Mouse (Mus musculus): ENCODE results near the gene Epm2a. TPM values are rescaled to one million over a fixed set of nuclear protein-coding genes. Genes with fewer than 3 reads are reported as not detected.
A peak's percentile ranks its signal among the peaks of the same experiment; 100 is the strongest.
"Not testable (repeated sequence)": the region's sequence is repeated elsewhere in the genome, so short reads cannot be mapped to it uniquely, and the experiment has no call there.

Gene Epm2a
- 0.75 and 1.4 TPM in 2 replicates for polyA plus RNA-seq (2016; fragmentation: Nextera tagmentation; extraction: Ambion mirVana)

DNA sequence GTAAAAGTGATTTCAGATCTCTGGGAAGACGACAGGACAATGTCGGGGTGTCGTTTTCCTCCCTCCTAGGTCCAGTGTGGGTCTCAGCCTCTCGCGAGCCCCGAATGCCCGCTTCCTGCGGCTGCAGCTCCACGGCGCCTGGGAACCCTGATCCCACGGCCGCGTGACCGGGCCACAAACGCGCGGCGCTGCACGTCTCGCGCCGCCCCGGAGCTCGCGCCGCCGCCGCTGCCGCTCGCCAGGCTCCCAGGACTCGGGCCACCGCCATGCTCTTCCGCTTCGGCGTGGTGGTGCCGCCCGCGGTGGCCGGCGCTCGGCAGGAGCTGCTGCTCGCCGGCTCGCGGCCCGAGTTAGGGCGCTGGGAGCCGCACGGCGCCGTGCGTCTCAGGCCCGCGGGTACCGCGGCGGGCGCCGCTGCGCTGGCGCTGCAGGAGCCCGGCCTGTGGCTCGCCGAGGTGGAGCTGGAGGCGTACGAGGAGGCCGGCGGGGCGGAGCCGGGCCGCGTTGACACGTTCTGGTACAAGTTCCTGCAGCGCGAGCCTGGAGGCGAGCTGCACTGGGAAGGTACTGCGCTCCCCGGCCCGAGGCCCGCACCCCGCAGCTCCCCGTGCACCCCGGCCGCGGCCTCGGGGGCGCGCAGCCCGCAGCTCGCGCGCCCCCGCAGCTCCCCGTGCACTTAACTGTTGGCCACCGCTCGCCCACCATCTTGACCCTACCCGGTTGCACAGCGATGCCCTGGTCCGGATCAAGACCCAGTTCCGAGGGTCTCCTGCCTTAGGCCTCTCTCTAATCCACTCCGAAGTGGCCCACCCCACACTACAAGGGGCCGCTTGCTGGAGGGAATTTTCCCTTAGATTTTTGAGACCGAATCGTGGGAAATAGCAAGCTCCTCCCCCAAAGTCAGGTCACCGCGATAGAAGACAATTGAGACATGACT, at the start of gene Epm2a:
TSS of gene Epm2a (plus strand) at position 200 of the 937 bp plus-strand sequence.
- peak; percentile 98 for ATAC-seq (ENCODE audit: insufficient number of reproducible peaks, insufficient read depth, low FRiP score, low TSS enrichment)
- WGBS, result under 1% methylated on average over 104 of the region's 106 CpGs
- Histone ChIP-seq H3K9ac (peak within 1 kb of the TSS; percentile 90), H3K27me3 (no peaks in the 10 kb centered on the region), H3K36me3 (no peaks in the 10 kb centered on the region), H3K27ac (peak within 1 kb of the TSS; percentile 98), H3K4me3 (peak within 1 kb of the TSS; percentile 61), H3K9me3 (no peaks in the 10 kb centered on the region), H3K4me1 (no peaks in the 10 kb centered on the region), H3K4me2 (replicated peaks) (peak within 1 kb of the TSS; percentile 57)

DNA sequence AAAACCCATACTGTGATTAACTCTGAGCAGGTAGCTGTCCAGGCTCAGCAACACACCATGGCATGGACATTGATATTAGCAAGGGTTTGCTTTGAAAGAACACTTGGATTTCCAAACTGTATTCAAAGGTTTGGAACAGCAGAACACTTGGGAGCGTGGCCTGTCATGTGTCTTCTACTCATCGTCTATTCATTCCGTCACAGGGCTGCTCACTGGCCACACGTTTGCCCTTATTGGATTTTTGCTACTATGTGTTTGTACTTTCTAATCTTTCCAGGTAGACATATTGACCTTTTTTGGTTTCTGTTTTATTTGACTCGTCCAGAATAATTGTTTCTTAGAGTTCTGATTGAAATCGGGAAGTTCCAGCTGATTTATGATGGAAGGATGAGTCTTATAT, 44.8 kb upstream of the Epm2a start:
- Histone ChIP-seq H3K36me3 (peaks cover 3% of the 10 kb centered on the region), H3K27ac (no peak overlapping the region), H3K4me1 (no peaks in the 10 kb centered on the region), H3K4me2 (replicated peaks) (no peak overlapping the region), H3K27me3 (no peaks in the 10 kb centered on the region), H3K4me3 (no peak overlapping the region), H3K9ac (no peak overlapping the region), H3K9me3 (no peaks in the 10 kb centered on the region)
- no peak for ATAC-seq (ENCODE audit: insufficient number of reproducible peaks, insufficient read depth, low FRiP score, low TSS enrichment)
- WGBS, result 95% methylated on average over 6 of the region's 6 CpGs

- no peak overlapping the region for H3K9ac ChIP-seq
- no peak overlapping the region for H3K27ac ChIP-seq
- H3K9me3 ChIP-seq, result no peaks in the 10 kb centered on the region
- H3K36me3 ChIP-seq, result no peaks in the 10 kb centered on the region
- 74% methylated on average over 9 of the region's 9 CpGs for WGBS
- H3K27me3 ChIP-seq, result no peaks in the 10 kb centered on the region
- no peak overlapping the region for H3K4me2 ChIP-seq (replicated peaks)
- ATAC-seq (ENCODE audit: insufficient number of reproducible peaks, insufficient read depth, low FRiP score, low TSS enrichment), result no peak
- no peaks in the 10 kb centered on the region for H3K4me1 ChIP-seq
- H3K4me3 ChIP-seq, result no peak overlapping the region
Observed at GRCm38 (mm10) chr10:11305365-11306053, 37.7 kb upstream of the Epm2a start.

GRCm38 (mm10) chr10:11306054-11306367, 37.2 kb upstream of the Epm2a start:
- 55% methylated on average over 2 of the region's 2 CpGs for WGBS
- no peak for ATAC-seq (ENCODE audit: insufficient number of reproducible peaks, insufficient read depth, low FRiP score, low TSS enrichment)
- Histone ChIP-seq H3K9me3 (no peaks in the 10 kb centered on the region), H3K4me3 (no peak overlapping the region), H3K27me3 (no peaks in the 10 kb centered on the region), H3K4me1 (no peaks in the 10 kb centered on the region), H3K36me3 (no peaks in the 10 kb centered on the region), H3K9ac (no peak overlapping the region), H3K4me2 (replicated peaks) (no peak overlapping the region), H3K27ac (no peak overlapping the region)

- Histone ChIP-seq H3K27ac (no peak overlapping the region), H3K4me2 (replicated peaks) (no peak overlapping the region), H3K4me1 (no peaks in the 10 kb centered on the region), H3K27me3 (no peaks in the 10 kb centered on the region), H3K9ac (no peak overlapping the region), H3K9me3 (no peaks in the 10 kb centered on the region), H3K36me3 (no peaks in the 10 kb centered on the region), H3K4me3 (no peak overlapping the region)
- 92% methylated on average over 1 of the region's 1 CpGs for WGBS
- ATAC-seq (ENCODE audit: insufficient number of reproducible peaks, insufficient read depth, low FRiP score, low TSS enrichment), result no peak
Observed at GRCm38 (mm10) chr10:11309866-11310265, 33.3 kb upstream of the Epm2a start.

DNA sequence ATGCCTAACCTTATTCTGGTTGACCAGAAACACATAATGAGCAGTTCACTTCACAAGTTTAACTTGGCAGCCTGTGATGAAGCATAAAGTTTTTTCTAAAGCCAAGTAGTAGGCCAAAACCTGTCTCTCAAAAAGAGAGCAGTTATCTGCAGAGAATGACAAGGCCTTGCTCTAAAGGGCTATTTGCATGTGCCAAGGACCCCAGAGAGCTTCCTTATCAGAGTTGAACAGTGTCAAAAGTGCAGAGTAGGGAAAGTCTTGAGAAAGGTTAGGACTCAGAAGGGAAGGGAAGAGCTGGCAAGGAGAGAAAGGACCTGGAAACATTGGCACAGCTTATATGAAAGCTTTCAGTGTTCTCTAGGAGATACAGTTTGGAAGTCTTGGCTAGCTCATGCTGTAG, 32.7 kb upstream of the Epm2a start:
- H3K36me3 ChIP-seq, result no peaks in the 10 kb centered on the region
- no peak overlapping the region for H3K27ac ChIP-seq
- H3K9me3 ChIP-seq, result no peaks in the 10 kb centered on the region
- no peak for ATAC-seq (ENCODE audit: insufficient number of reproducible peaks, insufficient read depth, low FRiP score, low TSS enrichment)
- no peaks in the 10 kb centered on the region for H3K4me1 ChIP-seq
- no peak overlapping the region for H3K4me2 ChIP-seq (replicated peaks)
- no peak overlapping the region for H3K4me3 ChIP-seq
- no peaks in the 10 kb centered on the region for H3K27me3 ChIP-seq
- no peak overlapping the region for H3K9ac ChIP-seq

GRCm38 (mm10) chr10:11317856-11318454, 25.2 kb upstream of the Epm2a start:
- H3K4me1 ChIP-seq; ATAC-seq (ENCODE audit: insufficient number of reproducible peaks, insufficient read depth, low FRiP score, low TSS enrichment); H3K4me2 ChIP-seq (replicated peaks); H3K27ac ChIP-seq; H3K9ac ChIP-seq; H3K36me3 ChIP-seq; H3K9me3 ChIP-seq; H3K4me3 ChIP-seq; H3K27me3 ChIP-seq: not testable (repeated sequence)

DNA sequence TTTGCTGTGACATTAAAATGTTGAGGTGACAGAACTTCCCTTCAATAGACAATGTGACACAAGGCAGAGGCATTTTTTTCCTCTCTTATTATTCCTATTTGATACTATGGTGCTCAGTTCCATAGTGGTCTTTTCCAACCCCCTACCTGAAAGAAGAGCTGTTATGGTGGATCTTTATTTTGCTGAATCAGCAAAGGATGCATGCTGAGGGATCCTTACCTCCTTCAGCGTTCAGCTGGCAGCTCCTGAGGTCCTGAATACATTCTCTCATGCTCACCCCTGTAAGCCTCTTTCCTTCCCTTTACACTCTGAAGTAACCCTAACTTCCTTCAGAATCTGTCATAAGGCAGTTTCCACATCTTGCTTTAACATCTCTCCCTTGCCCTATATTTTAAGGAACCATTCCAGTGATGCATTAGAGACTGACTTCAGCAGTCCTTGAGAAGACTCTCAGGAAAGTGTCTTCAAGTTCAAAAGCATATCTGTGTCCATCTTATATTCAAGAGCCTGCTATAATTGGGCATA, 23.7 kb upstream of the Epm2a start:
- no peaks in the 10 kb centered on the region for H3K4me1 ChIP-seq
- no peak for ATAC-seq (ENCODE audit: insufficient number of reproducible peaks, insufficient read depth, low FRiP score, low TSS enrichment)
- no peak overlapping the region for H3K27ac ChIP-seq
- H3K9me3 ChIP-seq, result no peaks in the 10 kb centered on the region
- H3K27me3 ChIP-seq, result no peaks in the 10 kb centered on the region
- no peak overlapping the region for H3K4me3 ChIP-seq
- no peak overlapping the region for H3K4me2 ChIP-seq (replicated peaks)
- WGBS, result 83% methylated on average over 1 of the region's 1 CpGs
- no peak overlapping the region for H3K9ac ChIP-seq
- no peaks in the 10 kb centered on the region for H3K36me3 ChIP-seq

DNA sequence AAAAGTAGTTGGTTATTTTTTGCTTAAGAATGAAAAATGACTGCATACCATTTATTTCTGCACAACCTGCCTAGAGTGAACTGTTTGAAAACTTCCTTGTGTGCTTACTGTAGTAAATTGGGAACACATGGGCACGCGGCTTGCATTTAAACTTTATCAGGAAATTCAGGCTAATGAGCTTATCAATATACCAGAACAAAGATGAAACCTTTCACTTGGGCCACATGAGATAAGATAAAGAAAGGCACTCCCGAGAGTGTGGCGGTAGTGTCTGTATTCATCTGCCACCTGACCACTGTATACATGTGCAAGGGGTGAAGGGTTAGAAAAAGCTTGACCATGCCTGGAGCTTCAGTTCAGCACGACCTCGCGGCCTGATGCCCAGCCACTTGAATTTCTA, 20.9 kb upstream of the Epm2a start:
- H3K9ac ChIP-seq, result no peak overlapping the region
- H3K27me3 ChIP-seq, result no peaks in the 10 kb centered on the region
- no peaks in the 10 kb centered on the region for H3K36me3 ChIP-seq
- H3K4me1 ChIP-seq, result no peaks in the 10 kb centered on the region
- H3K9me3 ChIP-seq, result no peaks in the 10 kb centered on the region
- 78% methylated on average over 7 of the region's 7 CpGs for WGBS
- H3K27ac ChIP-seq, result no peak overlapping the region
- H3K4me2 ChIP-seq (replicated peaks), result no peak overlapping the region
- H3K4me3 ChIP-seq, result no peak overlapping the region
- no peak for ATAC-seq (ENCODE audit: insufficient number of reproducible peaks, insufficient read depth, low FRiP score, low TSS enrichment)

GRCm38 (mm10) chr10:11323202-11323898, 19.9 kb upstream of the Epm2a start:
- no peak overlapping the region for H3K9ac ChIP-seq
- no peak for ATAC-seq (ENCODE audit: insufficient number of reproducible peaks, insufficient read depth, low FRiP score, low TSS enrichment)
- H3K9me3 ChIP-seq, result no peaks in the 10 kb centered on the region
- H3K27me3 ChIP-seq, result no peaks in the 10 kb centered on the region
- H3K4me1 ChIP-seq, result no peaks in the 10 kb centered on the region
- H3K36me3 ChIP-seq, result no peaks in the 10 kb centered on the region
- H3K4me3 ChIP-seq, result no peak overlapping the region
- 67% methylated on average over 4 of the region's 4 CpGs for WGBS
- no peak overlapping the region for H3K4me2 ChIP-seq (replicated peaks)
- no peak overlapping the region for H3K27ac ChIP-seq

- WGBS, result 89% methylated on average over 3 of the region's 3 CpGs
- ATAC-seq (ENCODE audit: insufficient number of reproducible peaks, insufficient read depth, low FRiP score, low TSS enrichment), result no peak
Observed at GRCm38 (mm10) chr10:11326526-11326925, 16.7 kb upstream of the Epm2a start.

More at GRCm38 (mm10) chr10:11326526-11326925, 16.7 kb upstream of the Epm2a start:
- Histone ChIP-seq H3K9ac (no peak overlapping the region), H3K36me3 (no peaks in the 10 kb centered on the region), H3K27me3 (no peaks in the 10 kb centered on the region), H3K4me2 (replicated peaks) (no peak overlapping the region), H3K4me3 (no peak overlapping the region), H3K27ac (no peak overlapping the region), H3K9me3 (no peaks in the 10 kb centered on the region), H3K4me1 (no peaks in the 10 kb centered on the region)

Data from embryonic facial prominence, embryonic 12.5 days (tissue).